Mouse (Mus musculus) CD8-positive naive resting alpha-beta T cell, adult 2 months (primary cell): Measurements from ENCODE around the gene Sipa1l1.

Experiments used
- DNase-seq, 2 experiments: peaks; one replicate each; pipeline ENCODE4 v3.0.0; 2022; ENCODE audit warnings: low read depth in 2 of 2, low spot score in 2 of 2

Gene Sipa1l1

DNA sequence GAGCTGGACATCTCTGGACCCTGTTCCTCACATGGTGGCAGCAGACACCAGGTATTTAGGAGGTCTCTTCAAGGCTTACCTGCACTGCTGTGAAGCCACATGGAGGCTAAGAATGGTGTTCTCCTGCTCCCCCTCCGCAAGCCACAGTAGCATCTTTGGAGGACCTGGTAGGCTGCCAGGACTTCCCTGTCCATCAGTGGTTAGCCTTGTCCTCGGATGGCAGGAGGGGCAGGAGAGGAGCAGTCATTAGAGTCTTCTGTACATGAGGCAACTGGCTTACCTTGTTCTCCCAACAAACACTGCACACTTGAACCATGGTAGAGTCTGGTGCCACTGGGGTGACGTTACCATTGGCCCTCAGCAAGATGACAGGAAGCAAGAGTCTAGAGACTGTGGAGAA is 198.9 kb downstream of the Sipa1l1 start:
- DNase-seq: no peak

DNA sequence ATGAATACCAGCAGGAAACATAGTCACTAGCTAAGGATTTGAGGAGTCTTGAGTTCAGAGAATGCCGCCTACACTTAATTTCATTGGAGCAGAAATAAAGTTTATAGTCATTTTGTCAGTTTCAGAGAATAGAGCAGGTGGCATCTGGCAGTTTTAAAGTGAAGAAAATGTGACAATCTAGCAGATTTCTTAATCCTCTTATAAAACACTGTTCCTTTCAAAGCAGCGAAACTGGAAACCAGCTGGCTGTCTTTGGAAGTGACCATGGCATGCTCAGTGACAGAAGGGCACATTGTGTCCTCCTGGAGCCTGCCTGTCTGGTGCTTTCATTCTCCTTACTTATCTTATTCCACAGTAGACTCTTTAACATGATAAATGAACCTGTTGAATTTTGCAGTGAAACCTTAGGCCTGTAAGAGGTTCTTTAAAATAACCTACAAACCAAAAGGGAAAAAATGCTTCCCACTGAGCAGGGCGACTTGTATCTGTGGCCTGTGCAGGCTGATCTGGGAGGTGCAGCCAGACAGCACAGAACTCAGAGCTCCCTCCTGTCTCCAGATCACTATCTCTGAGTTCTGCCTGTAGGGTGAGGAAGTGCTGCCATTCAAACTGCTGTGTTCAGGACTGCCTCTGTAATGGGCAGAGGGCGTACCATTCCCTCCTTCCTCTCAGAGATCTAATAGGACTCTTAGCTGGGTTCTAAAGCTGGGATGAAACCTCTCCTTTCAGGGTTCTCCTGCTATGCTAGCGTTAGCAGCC is 200.5 kb downstream of the Sipa1l1 start:
- DNase-seq: no peak

DNA sequence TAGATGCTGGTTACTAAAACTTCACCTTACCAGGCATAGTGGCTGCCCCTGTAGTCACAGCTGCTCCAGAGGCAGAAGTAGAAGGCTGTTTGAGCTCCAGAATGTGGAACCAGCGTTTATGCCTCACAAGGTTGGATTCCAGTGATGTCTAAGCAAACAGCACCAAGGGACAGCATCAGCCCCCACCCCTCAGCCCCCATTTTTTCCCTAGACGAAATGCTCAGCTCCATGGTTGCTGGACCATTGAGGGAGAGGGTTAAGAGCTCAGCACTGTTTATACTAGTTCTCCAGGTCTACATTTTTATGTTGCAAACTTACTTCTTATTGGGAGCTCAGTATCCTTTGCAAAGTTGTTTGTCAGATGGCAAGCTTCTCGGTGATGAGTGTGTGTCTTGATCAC is 202.1 kb downstream of the Sipa1l1 start:
- DNase-seq: no peak

DNA sequence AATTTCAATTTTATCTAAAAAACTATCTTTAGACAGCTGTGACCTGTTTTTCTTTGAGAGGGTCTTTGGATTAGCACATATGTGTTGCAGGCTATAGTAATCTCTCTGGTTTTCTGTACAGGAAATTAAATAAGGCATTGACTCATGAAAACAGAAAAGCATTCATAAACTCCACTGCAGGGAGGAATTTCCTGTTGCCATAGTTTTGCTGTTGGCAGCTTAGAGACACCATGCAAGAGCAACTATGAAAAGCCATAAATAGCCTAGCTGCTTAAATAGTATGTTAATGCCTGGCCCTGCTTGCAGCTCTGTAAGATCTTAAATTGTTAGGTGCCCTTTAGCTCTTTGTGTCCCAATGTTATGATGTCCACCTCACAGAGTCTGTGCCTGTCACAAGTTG is 204.9 kb downstream of the Sipa1l1 start:
- no peak for DNase-seq

DNA sequence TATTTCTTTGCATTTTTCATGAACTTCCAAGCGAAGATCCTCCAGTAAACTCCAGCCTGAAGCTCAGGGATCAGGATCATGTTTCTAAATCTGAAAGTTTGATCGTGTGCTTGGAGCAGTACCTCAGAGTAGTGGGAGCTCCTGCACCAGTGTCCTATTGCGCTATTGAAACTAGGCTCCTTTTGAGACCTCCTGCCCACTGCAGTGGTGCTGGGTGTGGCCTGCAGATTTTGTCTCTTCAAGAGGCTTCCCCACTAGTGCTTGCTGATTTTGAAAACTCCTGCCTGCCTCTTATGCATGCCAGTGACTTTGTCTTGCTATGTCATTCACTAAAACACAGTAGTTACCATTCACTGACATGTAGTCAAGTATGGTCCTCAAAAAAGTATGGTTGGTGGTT is 213.8 kb downstream of the Sipa1l1 start:
- DNase-seq: no peak

DNA sequence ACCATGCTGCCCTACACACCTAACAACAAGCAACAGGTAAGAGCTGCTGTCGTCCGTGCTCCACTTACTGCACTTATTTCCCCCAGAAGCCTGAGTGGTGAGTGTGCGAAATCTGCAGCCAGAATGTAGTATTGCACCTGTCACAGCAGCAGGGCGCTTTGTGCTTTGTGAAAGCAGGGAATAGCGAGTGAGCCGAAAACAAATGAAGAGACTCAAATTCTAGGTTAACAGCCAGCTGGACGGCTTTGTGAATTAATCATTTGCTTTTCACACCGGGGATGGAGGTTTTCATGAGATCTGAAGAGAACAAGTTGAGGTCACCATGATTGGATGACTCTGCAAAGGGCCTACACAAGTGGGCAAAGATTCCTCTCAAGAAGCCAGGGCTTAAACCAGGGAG is 215.6 kb downstream of the Sipa1l1 start:
- DNase-seq: no peak

DNA sequence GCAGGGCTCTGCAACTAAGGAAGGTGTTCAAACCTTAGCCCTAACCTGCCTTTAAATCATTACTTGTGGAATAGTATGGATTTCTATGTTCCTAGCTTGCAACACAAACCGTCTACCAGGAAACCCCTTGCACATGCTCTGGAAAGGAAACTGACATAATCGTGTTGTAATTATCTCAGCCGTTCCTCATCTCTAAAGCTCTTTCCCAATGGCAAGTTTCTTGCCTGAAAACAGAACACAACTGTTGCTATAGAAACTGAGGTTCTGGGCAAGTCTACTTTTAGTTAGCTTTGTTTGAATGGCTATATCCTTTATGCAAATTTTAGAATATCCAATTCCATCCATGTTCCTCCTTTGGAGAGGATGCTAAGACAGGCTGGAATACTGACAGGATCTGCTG is 217.9 kb downstream of the Sipa1l1 start:
- DNase-seq: no peak

DNA sequence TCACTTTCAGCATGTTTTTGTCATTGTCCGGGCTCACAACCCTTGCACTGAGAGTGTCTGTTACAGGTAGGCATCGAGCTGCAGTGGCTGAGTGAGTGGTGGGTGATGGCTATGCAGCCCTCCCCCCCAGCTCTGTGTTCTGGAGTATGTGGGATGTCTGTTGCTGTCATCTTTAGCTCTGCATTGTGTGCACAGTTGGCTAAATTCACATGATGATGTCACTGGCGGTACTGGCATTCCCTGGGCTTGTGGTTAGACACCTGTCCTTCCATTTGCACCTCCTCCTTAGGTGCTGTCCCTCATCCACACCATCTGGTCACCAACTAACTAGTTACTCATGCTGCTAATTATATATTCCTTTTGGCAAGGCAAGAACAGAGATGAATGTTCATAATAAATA is 218.5 kb downstream of the Sipa1l1 start:
- no peak for DNase-seq

DNA sequence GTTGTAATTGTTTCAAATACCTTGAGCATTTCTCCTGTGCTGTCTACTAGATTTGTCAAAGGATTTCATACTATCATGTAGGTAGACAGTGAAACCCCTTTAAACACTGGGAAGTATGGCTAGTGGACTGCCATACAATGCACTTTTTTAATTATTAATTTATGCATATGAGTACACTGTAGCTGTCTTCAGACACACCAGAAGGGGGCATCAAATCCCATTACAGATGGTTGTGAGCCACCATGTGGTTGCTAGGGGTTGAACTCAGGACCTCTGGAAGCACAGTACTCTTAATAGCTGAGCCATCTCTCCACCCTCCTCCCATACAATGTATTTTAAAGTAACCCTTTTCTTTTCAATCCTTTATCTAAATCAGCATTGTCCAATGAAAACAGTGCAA is 219.0 kb downstream of the Sipa1l1 start:
- no peak for DNase-seq

DNA sequence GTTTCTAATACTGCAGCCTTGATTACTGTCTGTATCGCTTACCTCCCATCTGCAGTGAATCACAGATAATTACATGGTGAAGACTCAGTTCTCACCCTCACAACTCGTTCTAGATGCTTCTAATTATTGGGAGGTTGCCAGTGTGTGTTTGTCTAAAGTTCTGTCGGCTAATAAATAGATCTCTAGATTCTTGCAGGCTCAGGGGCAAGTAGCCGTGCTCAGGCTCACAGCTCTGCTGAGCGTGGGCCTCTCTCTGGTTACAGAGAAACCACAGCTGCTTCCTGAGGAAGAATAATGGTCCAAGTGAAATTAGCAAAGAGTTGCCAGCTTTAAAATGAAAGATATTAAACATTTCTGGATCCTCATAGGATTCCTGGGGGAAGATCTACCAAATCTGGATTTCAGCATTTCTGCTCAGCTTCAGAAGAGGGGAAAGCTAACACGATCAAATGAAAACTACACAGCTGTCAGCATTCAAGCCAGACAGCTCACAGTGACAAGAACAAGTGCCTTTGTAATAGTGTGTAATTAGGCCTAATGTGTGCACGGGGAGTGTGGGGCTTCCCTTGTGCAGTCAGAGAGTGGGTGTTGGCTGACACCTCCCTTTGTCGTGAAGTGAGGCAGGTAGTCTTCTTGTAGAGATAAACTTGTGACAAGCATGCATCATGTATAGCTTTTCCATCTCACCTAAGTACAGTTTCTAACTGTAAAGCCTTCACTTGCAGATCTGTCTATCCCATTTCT is 225.2 kb downstream of the Sipa1l1 start:
- DNase-seq: no peak

DNA sequence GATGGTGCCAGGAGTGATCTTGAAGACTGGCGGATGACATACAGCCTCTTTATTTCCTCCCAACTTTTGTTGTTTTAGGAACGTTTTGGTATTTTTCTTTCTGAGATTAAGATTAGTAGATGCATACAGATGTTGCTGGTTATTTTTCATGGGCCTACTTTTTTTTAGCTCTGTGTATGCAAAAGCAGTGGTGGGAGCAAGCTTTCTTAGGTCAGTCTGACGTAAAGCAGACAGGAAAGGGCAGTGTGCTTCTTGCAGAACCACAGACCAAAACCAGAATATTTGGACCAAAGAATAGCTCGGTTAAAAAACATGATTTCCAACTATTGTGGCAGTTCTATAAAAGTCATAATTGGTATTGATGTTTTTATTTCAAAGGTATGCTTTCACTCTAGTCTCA is 226.1 kb downstream of the Sipa1l1 start:
- DNase-seq: no peak

DNA sequence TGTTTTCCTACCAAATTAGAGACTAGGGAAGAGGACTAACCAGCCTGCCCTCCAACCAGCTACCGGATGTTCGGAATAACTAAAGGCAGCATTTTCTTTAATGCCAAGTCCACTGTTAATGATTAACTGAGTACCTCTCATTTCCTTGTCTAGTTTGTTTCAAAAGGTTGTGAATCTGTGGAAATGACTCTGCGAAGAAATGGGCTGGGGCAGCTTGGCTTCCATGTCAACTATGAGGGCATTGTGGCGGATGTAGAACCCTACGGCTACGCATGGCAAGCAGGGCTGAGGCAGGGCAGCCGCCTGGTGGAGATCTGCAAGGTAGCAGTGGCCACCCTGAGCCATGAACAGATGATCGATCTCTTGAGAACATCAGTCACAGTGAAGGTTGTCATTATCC is 228.1 kb downstream of the Sipa1l1 start:
- DNase-seq: no peak

DNA sequence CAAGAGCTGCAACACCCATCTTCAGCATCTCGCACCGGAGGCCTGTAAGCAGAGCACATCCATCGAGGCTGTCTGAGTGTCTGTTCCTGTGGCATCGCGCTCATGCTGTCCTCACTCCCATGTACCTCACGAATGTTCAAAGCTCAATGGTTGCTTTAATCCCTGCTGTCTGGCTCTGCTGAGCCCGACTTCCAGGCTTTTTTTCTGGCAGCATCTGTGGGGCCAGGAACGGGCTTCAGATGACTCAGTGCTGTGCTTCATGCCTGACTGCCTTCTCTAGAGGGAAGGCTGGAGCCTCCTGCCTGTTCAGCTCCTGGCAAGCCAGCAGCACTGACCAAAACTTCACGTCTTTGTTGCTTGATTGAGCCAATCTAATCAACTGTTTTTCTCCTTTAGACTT is 228.6 kb downstream of the Sipa1l1 start:
- DNase-seq: no peak

DNA sequence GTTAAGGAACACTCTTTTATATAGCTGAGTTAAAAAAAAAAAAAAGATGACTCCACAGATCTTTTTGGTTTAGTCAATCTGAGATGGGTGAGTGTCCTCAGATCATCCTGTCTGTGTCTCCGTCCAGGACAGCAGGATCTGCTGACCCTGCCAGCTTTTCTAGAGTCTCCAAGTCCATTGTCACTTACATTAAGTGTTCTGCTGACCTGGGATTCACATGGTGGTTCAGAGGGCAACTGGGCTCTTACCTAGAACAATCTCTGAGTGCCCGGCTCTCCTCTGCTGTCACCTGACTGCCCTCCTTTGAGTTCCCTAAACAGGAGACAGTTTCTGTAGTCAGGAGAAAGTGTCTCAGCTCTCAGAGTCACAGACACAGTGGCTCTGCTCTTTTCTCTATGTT is 229.8 kb downstream of the Sipa1l1 start:
- DNase-seq: no peak

DNA sequence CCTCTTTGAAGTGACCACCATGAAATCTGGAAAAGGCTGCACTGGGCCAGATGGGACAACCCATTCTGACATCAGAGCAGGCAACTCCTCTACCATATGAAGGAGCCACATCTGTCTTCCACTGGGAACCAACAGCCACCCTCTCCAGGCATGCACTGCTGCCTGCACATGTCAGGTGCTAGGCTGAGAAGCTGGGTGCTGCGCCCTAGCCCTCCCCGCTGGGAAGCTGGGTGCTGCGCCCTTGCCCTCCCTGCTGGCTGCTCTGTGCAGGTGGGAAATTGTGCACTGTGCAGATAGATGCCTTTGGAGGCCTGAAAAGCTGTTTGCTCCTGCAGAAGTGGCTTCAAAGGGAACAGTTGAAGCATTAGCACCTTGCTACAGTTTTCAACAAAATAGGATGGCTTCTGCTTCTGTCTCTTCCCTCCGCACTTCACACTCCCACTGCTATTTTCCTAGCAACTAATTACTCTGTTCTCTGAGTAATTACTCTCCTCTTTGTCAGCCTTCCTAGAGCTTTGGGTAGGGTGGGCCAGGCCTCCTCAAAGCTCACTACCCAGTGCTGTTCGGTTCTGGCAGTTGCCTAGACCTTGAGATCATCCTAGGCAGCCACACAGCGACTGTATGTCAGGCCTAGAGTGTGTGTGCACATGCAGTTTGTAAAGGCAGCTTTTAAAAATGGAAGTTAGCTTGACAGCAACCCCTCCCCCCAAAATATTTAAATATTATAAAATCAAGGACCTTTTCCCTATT is 231.0 kb downstream of the Sipa1l1 start:
- no peak for DNase-seq

DNA sequence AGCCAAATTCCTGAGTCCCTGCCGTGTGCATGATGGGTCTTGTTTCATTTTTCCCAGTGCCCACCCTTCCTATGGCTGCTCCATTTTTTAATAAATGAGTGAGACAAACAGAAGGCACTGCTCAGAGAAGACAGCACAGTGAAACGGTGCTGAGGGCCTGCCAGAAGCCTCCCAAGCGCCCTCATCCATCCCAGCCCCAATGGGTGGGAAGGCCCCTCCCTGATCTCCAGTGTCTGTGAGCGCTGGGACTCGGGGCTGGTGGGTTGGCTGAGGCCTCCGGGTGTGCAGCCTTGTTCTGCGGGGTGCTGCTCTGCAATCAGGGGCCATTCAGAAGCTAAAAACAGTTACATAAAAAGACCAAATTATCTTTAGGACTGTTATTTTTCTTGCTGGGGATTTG is 231.7 kb downstream of the Sipa1l1 start:
- DNase-seq: no peak

DNA sequence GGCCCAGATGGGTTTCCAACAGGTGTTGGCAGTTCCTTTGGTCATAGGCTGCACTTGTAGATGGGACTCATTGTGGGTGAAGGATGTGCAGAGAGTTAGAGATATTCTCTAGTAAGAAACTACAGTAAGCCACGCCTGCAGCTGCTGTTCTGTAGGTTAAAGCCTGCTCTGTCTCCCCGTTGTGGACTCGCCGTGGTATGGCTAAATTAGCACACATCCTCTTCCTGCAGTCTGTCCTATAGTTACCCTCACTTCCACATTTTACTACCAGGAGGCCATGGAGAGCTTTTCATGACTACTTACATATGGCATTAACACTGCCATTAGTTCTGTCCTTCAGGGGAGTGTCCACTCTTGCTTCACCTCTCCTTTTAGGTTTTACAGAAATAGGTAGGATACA is 232.3 kb downstream of the Sipa1l1 start:
- no peak for DNase-seq

DNA sequence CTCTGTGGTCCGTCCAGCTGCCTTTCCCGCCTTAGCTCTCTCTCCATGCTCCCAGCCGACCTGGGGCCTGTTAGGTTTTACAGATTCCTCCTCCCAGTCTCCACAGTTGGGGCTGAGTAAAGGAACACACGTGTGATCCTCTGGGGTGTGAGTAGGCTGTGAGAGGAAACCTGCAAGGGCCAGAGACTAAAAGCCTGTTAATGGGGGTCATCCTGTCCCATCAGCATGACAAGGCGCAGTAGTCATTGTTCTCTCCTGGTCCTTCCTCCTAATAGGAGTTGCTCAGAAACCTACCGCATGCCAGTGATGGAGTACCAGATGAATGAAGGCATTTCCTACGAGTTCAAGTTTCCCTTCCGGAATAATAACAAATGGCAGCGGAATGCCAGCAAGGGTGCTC is 233.5 kb downstream of the Sipa1l1 start:
- DNase-seq: no peak

DNA sequence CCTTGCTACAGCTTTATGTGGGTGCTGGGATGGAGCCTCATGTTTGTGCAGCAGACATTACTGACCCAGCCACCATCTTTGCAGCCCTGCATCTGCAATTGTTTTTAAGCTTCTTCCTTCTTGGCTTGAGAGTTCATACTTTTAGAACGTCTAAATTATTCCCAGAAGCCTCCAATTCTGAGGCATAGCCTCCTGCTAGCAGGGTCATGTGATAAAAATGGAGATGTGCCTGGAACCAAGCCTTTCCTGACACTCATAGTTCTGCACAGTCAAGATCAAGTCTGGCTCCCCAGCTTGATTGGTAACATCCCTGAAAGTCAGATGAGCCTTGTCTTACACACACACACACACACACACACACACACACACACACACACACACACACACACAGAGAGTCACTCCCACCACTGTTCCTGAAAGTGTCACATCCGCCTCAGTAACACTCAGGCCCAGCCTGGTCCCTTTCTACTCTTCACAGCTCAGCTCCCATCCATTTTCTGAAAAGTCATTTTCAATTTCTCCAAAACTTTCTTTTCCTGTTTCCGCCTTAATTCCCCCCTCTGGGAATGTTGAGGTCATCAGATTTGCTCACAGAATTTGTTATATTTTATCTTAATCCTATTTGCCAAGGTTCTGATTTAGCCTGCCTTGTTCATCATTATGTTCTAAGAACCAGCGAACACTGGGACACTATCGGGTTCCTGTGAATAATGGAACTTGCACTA is 238.6 kb downstream of the Sipa1l1 start:
- no peak for DNase-seq

DNA sequence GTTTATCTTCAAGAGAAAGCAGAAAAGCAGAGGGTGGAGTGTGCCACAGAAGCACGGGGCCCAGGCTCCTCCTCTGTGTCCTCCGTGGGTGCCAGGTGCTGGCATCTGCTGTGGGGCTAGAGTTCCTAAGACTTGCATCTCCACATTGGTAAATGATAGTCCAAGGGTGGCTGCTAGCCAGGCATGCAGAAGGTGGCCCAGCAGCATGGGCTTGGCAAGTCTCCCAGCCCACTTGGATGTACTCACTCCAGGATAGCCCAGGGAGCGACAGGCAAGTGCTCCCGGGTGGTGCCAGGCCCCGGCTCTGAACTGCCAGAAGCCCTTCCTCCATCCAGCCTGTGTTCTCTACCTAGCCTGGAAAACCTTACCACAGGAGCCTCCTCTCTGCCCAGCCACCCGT is 239.4 kb downstream of the Sipa1l1 start:
- no peak for DNase-seq

DNA sequence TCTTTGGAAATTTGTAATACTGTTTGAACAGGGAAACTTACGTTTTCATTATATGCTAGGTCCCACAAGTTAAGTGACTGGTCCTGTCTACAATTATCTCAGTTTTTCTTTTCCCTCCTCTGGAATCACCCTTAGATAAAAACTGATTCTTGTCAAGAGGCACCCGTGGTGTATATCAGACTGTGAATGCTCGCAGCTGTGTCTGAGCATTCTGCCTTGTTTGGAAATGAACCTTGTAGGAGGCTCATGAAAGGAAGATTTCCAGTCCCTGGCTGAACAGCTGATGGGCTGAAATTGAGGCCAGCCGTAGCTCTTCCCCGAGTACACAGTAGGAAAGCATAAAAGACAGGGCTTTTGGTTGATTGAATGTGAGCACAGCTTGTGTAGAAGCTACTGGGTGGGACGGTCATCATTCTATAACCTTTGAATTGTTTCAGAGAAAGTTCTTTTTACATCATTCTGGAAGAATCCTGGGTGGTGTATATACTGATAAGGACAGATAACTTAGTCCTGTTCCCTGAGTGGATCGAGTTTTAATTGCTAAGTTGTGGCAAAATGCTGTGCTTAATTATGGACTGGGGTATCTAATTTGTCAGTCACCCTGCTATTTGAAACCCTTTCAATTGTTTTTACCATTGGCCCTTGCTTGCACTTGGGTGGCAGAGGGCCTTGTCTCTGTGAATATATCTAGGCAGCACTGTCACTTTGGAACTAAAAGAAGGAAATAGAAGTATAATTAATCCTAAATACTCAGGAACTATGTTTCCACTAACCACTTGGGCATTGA is 240.8 kb downstream of the Sipa1l1 start:
- no peak for DNase-seq
